Mouse (Mus musculus): ENCODE measurements around the gene Olfr958. TPM values are rescaled to one million over a fixed set of nuclear protein-coding genes. Genes with fewer than 3 reads are reported as not detected.

Gene Olfr958
- polyA plus RNA-seq (2016; fragmentation: Nextera tagmentation; extraction: Ambion mirVana), result not detected in 2 replicates

DNA sequence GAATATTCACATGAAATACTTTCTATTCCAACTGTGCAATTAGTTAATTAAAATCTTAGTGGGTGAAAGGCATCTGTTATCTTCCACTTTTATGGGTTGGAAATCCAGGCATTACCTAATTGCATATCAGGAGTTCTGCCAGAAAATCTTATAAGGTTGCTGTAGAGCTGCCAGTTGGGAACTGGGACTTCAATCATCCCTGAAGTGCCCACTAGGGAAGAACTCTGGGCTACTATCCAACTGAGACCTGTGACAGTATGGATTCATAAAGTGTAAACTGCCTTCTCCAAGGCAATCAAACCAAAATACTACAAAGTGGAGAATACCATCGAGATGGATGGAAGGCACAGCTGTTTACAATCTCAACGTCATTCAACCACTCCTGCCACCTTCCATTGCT is at the start of gene Olfr958:
Gene Olfr958 (minus strand): TSS at position 109 of the 400 bp plus-strand sequence.
- Histone ChIP-seq H3K27me3 (replicated peaks) (no peaks in the 10 kb centered on the region), H3K4me1 (replicated peaks) (no peaks in the 10 kb centered on the region), H3K4me2 (no peak within 1 kb of the TSS), H3K27ac (ENCODE audit: poor library complexity, severe bottlenecking) (no peak within 1 kb of the TSS), H3K4me3 (no peak within 1 kb of the TSS), H3K9ac (no peak within 1 kb of the TSS), H3K9me3 (replicated peaks) (no peaks in the 10 kb centered on the region), H3K36me3 (no peaks in the 10 kb centered on the region)
- ATAC-seq (ENCODE audit: insufficient number of reproducible peaks, low FRiP score), result no peak
- WGBS, result 56% methylated on average over 2 of the region's 2 CpGs

DNA sequence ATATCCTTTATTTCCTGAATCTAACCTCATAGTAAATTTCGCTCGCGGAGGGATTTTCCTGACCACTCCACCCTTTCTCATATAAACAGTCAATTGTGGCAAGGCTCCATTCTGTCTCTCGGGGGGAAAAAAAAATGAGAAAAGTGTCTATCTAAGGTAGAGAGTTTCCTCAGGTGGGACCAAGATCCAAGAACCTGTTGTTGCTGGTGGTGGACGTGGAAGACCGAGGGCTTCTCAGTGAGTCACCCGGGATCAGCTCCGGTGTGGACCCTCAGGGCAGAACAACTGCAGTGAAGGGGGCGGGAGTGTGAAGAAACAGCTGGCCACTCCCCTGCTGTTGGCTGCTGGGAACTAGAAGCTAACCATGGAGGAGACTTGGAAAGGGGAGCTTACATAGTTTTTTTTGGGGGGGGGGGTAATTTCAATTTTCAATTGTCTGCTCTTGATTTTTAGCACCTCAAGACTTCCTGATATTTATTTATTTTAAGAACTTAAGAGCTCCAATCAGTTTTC is 49.5 kb upstream of the Olfr958 start:
- 1% methylated on average over 9 of the region's 9 CpGs for WGBS
- Histone ChIP-seq H3K36me3 (no peaks in the 10 kb centered on the region), H3K4me3 (peak overlapping the region; percentile 53), H3K27me3 (replicated peaks) (no peaks in the 10 kb centered on the region), H3K9me3 (replicated peaks) (no peaks in the 10 kb centered on the region), H3K9ac (peak overlapping the region; percentile 57), H3K27ac (ENCODE audit: poor library complexity, severe bottlenecking) (no peak overlapping the region), H3K4me2 (peak overlapping the region; percentile 79), H3K4me1 (replicated peaks) (no peaks in the 10 kb centered on the region)
- ATAC-seq (ENCODE audit: insufficient number of reproducible peaks, low FRiP score), result peak; percentile 83; the same call in 1 of the 2 replicates

DNA sequence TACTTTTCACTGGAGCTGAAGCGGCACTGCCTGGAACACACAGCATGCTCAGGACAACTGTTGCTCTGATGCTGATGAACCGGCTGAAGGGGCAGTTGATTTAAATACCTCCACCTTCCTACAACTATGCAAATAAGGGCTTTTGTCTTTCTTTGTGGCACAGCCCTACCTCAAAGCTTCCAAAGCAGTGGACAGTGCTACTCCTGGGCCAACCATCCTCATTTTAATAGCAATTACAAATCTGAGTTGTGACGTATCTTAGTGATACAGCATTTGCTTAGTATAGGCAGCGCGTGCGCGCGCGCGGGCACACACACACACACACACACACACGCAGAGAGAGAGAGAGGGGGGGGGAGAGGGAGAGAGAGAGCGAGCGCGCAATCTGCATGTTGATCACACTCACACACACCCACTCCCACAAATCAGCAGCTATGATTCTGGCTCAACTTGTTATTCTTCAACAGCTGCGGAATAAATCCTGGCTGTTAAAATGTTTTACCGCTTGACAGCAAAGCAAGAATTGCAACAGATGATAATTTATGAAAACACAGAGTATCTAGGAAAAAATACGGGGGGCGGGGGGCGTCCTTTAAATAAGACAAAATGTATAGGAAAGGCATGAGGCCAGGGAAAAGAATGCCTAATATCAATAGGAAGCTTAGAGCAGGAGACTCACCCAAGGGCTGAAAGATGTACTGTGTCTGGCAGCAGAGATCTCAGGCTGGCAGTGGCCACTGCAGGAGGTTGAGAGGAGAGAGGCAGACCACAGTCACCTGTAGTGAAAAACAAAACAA is 48.9 kb upstream of the Olfr958 start:
- Histone ChIP-seq H3K9ac (peak overlapping the region; percentile 57), H3K36me3 (0 out of 2 replicates have a peak, but pooled peaks cover under 1% of the 10 kb centered on the region), H3K27me3 (replicated peaks) (no peaks in the 10 kb centered on the region), H3K27ac (ENCODE audit: poor library complexity, severe bottlenecking) (peak overlapping the region; percentile 15; the same call in 1 of the 2 replicates), H3K4me2 (peak overlapping the region; percentile 79), H3K9me3 (replicated peaks) (no peaks in the 10 kb centered on the region), H3K4me1 (replicated peaks) (no peaks in the 10 kb centered on the region), H3K4me3 (peak overlapping the region; percentile 53)
- under 1% methylated on average over 19 of the region's 19 CpGs for WGBS
- ATAC-seq (ENCODE audit: insufficient number of reproducible peaks, low FRiP score), result peak; percentile 67

DNA sequence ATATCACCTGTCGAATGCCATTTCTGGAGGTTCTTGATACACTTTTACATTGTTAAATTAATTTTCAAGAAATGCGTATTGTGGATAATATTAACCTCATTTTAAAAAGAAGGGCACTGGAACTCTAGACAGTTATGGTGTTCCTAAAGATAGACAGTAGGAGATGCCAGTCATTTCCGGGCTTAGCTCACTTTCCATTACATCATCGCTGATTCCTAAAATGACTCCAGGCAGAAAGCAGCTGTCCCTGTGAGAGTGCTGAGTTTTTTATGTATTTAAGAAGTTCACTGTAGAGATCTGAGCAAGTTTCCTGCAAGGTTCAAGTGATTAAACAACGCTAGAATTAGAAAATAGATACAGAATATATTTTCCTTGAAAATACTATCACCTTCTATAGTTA is 23.2 kb upstream of the Olfr958 start:
- no peak overlapping the region for H3K4me2 ChIP-seq
- no peaks in the 10 kb centered on the region for H3K27me3 ChIP-seq (replicated peaks)
- H3K9ac ChIP-seq, result no peak overlapping the region
- H3K9me3 ChIP-seq (replicated peaks), result no peaks in the 10 kb centered on the region
- H3K36me3 ChIP-seq, result no peaks in the 10 kb centered on the region
- 49% methylated on average over 5 of the region's 5 CpGs for WGBS
- ATAC-seq (ENCODE audit: insufficient number of reproducible peaks, low FRiP score), result no peak
- no peak overlapping the region for H3K27ac ChIP-seq (ENCODE audit: poor library complexity, severe bottlenecking)
- no peaks in the 10 kb centered on the region for H3K4me1 ChIP-seq (replicated peaks)
- no peak overlapping the region for H3K4me3 ChIP-seq

DNA sequence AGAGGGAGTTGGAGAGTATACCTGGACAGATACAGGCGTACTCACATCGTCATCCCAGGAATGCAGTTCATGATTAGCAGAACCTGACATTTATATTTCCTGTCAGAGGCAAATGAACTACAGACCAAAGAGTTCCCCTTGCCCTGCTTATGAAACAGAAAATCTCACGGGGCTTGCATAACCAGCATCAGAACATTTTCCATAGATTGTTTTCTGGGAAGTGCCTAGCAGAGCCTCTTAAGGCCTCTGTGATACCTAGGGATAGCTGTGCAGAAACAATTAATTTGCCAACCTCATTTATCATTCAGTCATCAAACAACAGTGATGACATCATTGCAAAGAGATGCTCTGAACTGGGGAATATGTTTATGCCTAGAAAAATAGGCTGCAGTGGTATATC is 21.6 kb upstream of the Olfr958 start, which contains the start of gene Olfr959:
Gene Olfr959 (minus strand): TSS at position 101 of the 400 bp plus-strand sequence.
- Histone ChIP-seq H3K36me3 (no peaks in the 10 kb centered on the region), H3K9me3 (replicated peaks) (no peaks in the 10 kb centered on the region), H3K27ac (ENCODE audit: poor library complexity, severe bottlenecking) (no peak within 1 kb of the TSS), H3K4me2 (no peak within 1 kb of the TSS), H3K27me3 (replicated peaks) (no peaks in the 10 kb centered on the region), H3K4me1 (replicated peaks) (no peaks in the 10 kb centered on the region), H3K9ac (no peak within 1 kb of the TSS), H3K4me3 (no peak within 1 kb of the TSS)
- ATAC-seq (ENCODE audit: insufficient number of reproducible peaks, low FRiP score), result no peak
- 67% methylated on average over 3 of the region's 3 CpGs for WGBS

DNA sequence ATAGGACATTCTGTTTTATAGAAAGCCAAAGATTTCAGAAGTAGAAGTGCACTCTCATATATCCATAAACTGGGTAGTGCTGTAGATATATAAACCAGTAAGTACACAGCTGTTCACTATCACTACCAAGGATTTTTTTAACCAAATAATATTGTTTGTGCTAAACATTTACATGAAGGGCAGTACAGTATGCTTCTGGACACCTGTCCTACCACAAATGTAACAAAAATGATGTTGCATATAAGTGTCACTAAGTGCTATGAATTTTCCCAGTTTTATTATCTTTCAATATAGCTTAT is 4.4 kb upstream of the Olfr958 start:
- H3K9ac ChIP-seq, result no peak overlapping the region
- H3K27ac ChIP-seq (ENCODE audit: poor library complexity, severe bottlenecking), result no peak overlapping the region
- H3K4me1 ChIP-seq (replicated peaks), result no peaks in the 10 kb centered on the region
- H3K9me3 ChIP-seq (replicated peaks), result no peaks in the 10 kb centered on the region
- H3K4me3 ChIP-seq, result no peak overlapping the region
- no peaks in the 10 kb centered on the region for H3K36me3 ChIP-seq
- H3K4me2 ChIP-seq, result no peak overlapping the region
- H3K27me3 ChIP-seq (replicated peaks), result no peaks in the 10 kb centered on the region
- no peak for ATAC-seq (ENCODE audit: insufficient number of reproducible peaks, low FRiP score)

DNA sequence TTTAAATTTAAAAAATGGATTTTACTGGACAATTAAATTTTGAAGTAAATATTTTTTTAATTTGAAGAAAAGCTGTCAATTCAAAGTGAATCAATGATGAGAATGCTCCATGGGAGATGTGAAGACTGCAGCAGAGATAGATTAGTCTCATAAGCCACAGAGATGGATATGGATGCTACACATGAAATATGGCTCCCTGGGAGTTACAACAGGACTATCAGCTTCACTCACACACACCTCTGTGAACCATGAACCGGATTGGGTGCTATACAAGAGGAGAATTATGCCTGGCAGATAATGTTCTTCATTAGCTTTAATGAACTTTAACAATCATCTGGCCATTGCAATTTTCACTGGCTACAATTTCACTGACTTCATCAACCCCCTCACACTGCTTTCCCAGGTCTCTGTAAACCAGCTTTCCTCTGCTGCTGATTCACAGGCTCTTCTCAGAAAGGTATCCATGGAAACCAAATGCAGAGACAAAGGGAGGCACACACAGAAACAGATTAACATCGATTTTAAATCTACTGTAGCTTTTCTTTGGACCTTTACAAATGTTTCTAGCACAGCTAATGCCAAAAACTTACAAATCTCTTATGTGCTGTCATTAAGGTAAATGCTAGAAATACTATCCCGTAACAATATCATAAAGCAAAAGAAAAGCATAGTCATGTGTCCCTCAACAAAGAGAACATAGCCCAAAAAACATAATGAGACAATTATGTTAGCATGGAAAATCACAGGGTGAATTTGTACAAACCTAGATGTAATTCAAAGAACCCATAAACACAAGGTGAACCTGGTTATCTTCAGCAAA is 3.9 kb upstream of the Olfr958 start:
- Histone ChIP-seq H3K4me3 (no peak overlapping the region), H3K27me3 (replicated peaks) (no peaks in the 10 kb centered on the region), H3K9me3 (replicated peaks) (no peaks in the 10 kb centered on the region), H3K9ac (no peak overlapping the region), H3K27ac (ENCODE audit: poor library complexity, severe bottlenecking) (no peak overlapping the region), H3K36me3 (no peaks in the 10 kb centered on the region), H3K4me2 (no peak overlapping the region), H3K4me1 (replicated peaks) (no peaks in the 10 kb centered on the region)
- 58% methylated on average over 3 of the region's 3 CpGs for WGBS
- no peak for ATAC-seq (ENCODE audit: insufficient number of reproducible peaks, low FRiP score)

DNA sequence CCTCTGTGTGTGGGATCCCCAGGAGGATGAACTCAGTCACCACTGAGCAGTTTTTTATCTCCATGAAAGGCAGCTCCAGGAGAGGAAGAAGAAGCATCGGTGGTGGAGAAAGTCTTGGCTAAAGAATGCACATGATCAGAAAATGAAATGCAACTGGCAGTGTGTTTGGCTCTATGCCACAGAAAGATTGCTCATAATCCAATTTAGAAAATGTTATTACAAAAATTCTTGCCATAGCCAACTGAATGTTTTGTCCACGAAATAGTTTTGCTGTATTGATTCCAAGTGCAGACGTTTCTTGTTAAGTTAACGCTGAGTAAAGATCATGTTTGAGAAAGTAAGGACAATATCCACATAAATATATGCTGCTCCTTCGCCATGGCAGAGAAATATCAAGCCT is 3.0 kb downstream of the Olfr958 start:
- no peaks in the 10 kb centered on the region for H3K4me1 ChIP-seq (replicated peaks)
- H3K27me3 ChIP-seq (replicated peaks), result no peaks in the 10 kb centered on the region
- no peaks in the 10 kb centered on the region for H3K9me3 ChIP-seq (replicated peaks)
- H3K4me2 ChIP-seq, result no peak overlapping the region
- H3K4me3 ChIP-seq, result no peak overlapping the region
- 71% methylated on average over 5 of the region's 5 CpGs for WGBS
- no peaks in the 10 kb centered on the region for H3K36me3 ChIP-seq
- ATAC-seq (ENCODE audit: insufficient number of reproducible peaks, low FRiP score), result no peak
- no peak overlapping the region for H3K9ac ChIP-seq
- H3K27ac ChIP-seq (ENCODE audit: poor library complexity, severe bottlenecking), result no peak overlapping the region

DNA sequence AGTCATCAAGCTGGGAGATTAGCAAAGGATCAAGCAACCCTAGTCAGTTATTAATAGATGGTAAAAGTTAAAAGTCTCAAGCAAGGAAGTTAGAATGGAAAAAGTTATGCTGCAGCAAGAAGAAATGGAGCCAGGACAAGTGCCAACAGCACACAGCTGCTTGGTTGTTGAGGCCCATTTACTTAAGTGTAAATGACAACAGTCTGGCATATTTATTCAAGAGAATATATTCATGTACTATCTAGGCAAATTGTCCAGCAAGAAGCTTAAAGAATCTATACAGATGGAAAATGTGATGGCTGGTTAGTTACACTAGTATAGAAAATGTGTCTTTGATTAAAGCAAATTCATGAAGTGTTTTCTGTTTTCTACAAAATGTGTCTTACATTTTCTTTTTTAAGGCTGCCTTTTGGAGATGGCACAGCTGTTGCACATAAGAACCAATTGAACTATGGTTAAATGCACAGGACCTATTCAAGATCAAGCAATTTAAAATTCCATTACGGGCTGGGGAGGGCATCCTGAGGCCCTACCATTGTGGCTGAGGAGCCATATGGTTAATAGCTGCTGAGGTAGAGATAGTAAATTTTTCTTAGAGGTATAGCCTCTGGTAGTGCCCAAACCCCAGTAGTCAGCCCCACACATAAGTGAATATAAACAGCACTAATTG is 30.1 kb downstream of the Olfr958 start:
- Histone ChIP-seq H3K4me2 (no peak overlapping the region), H3K4me3 (no peak overlapping the region), H3K27me3 (replicated peaks) (no peaks in the 10 kb centered on the region), H3K36me3 (no peaks in the 10 kb centered on the region), H3K4me1 (replicated peaks) (no peaks in the 10 kb centered on the region), H3K9ac (no peak overlapping the region), H3K9me3 (replicated peaks) (no peaks in the 10 kb centered on the region), H3K27ac (ENCODE audit: poor library complexity, severe bottlenecking) (no peak overlapping the region)
- WGBS, result 79% methylated on average over 1 of the region's 1 CpGs
- no peak for ATAC-seq (ENCODE audit: insufficient number of reproducible peaks, low FRiP score)

DNA sequence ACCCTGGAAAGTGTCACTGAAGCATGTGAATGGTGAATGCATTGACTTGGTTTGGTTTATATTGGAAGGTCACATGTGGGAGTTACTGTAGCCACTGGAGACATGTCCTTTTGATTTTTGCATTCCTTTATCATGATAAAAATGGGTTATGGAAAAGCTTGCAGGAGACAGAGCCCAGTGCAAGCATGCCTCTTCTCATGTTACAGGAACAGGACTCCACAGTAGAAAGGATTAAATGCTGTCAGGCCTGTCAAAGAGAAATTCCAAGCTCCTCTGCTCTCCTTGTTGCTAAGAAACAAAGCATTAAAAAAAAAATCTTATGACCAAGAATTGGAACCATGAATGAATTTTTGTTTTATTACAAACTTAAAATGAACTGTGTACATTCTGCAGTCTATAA is 35.3 kb downstream of the Olfr958 start:
- Histone ChIP-seq H3K27ac (ENCODE audit: poor library complexity, severe bottlenecking) (no peak overlapping the region), H3K4me1 (replicated peaks) (0 out of 2 replicates have a peak, but pooled peaks cover 3% of the 10 kb centered on the region), H3K4me3 (no peak overlapping the region), H3K9ac (no peak overlapping the region), H3K9me3 (replicated peaks) (no peaks in the 10 kb centered on the region), H3K4me2 (no peak overlapping the region), H3K27me3 (replicated peaks) (no peaks in the 10 kb centered on the region), H3K36me3 (no peaks in the 10 kb centered on the region)
- ATAC-seq (ENCODE audit: insufficient number of reproducible peaks, low FRiP score), result no peak

DNA sequence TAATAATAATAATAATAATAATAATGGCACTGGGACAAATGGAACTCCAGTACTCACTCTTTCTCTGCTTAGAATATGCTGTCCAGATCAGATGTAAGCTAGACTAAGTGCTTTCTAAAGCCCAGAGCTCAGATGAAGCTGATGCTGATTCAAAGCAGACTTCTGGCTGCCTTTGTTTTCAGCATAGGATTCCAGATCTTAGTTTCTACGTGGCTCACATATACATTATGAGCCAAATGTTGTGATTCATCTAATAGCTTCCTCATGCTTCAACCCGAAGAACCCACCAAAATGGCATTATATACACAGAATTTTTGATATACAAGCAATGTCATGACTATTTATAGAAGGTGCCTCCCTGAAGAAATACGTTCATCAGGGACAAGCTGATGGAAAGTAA is 38.3 kb downstream of the Olfr958 start, which contains the start of gene Olfr957:
Gene Olfr957 (minus strand): TSS at position 279 of the 400 bp plus-strand sequence.
- Histone ChIP-seq H3K4me1 (replicated peaks) (0 out of 2 replicates have a peak, but pooled peaks cover 3% of the 10 kb centered on the region), H3K27me3 (replicated peaks) (no peaks in the 10 kb centered on the region), H3K9ac (no peak within 1 kb of the TSS), H3K4me3 (no peak within 1 kb of the TSS), H3K9me3 (replicated peaks) (no peaks in the 10 kb centered on the region), H3K27ac (ENCODE audit: poor library complexity, severe bottlenecking) (no peak within 1 kb of the TSS), H3K4me2 (no peak within 1 kb of the TSS), H3K36me3 (no peaks in the 10 kb centered on the region)
- ATAC-seq (ENCODE audit: insufficient number of reproducible peaks, low FRiP score), result no peak
- 69% methylated on average over 3 of the region's 3 CpGs for WGBS
